Mouse (Mus musculus) C2C12 (cell line): ENCODE measurements around the gene Gm27021.

ENCODE experiments used
- CTCF ChIP-seq: IDR thresholded peaks from one replicate; pipeline ENCODE4 v1.5.1; 2011; ENCODE audit not compliant: control insufficient read depth, insufficient read depth, insufficient read length
- FOSL1 ChIP-seq: IDR thresholded peaks from one replicate; pipeline ENCODE4 v1.8.0; 2011; ENCODE audit warnings: mild to moderate bottlenecking, low read length; ENCODE audit not compliant: poor library complexity, insufficient read depth, severe bottlenecking
- MYOD1 ChIP-seq: IDR thresholded peaks from one replicate; pipeline ENCODE4 v1.6.1; 2011; ENCODE audit warnings: low read depth; ENCODE audit not compliant: control insufficient read depth, insufficient read length
- MYOG ChIP-seq: IDR thresholded peaks from one replicate; pipeline ENCODE4 v1.6.1; 2011; ENCODE audit not compliant: control insufficient read depth, insufficient read length; ENCODE audit errors: extremely low read depth
- USF1 ChIP-seq: IDR thresholded peaks from one replicate; pipeline ENCODE4 v1.6.1; 2011; ENCODE audit warnings: low read depth, mild to moderate bottlenecking, control low read depth, moderate library complexity

GRCm38 (mm10) chr8:120697154-120697978, 29.5 kb upstream of the Gm27021 start:
- no peak for TF ChIP-seq CTCF
- no peak for TF ChIP-seq USF1
- no peak for TF ChIP-seq MYOG
- no peak for TF ChIP-seq FOSL1
- TF ChIP-seq MYOD1: no peak
